Mouse (Mus musculus) midbrain, embryonic 13.5 days (tissue): ENCODE data around the gene Mfsd14a. TPM values are rescaled to one million over a fixed set of nuclear protein-coding genes. Genes with fewer than 3 reads are reported as not detected.

Experiments used
- ATAC-seq: fragments of 200-750 bp; cut with Nextera tagmentation; 2 replicates; pipeline ENCODE4 v1.8.0; 2017; ENCODE audit warnings: mild to moderate bottlenecking, moderate TSS enrichment, moderate library complexity
- H3K27ac ChIP-seq: fragments of 300-500 bp; sonication (generic); 2 replicates; pipeline ENCODE4 v1.5.1; 2015; ENCODE audit warnings: inconsistent platforms, mild to moderate bottlenecking, moderate library complexity
- H3K27me3 ChIP-seq: fragments of 300-500 bp; sonication (generic); 2 replicates; pipeline ENCODE4 v1.6.1; 2015; ENCODE audit warnings: mild to moderate bottlenecking, inconsistent platforms
- H3K36me3 ChIP-seq: fragments of 300-500 bp; sonication (generic); 2 replicates; pipeline ENCODE4 v1.6.1; 2015; ENCODE audit warnings: mild to moderate bottlenecking, inconsistent platforms
- H3K4me1 ChIP-seq: fragments of 300-500 bp; sonication (generic); replicated peaks from 2 replicates; pipeline ENCODE4 v1.6.1; 2015; ENCODE audit warnings: inconsistent platforms
- H3K4me2 ChIP-seq: fragments of 300-500 bp; sonication (generic); replicated peaks from 2 replicates; pipeline ENCODE4 v1.6.1; 2015; ENCODE audit warnings: moderate library complexity, mild to moderate bottlenecking, inconsistent platforms
- H3K4me3 ChIP-seq: fragments of 300-500 bp; sonication (generic); replicated peaks from 2 replicates; pipeline ENCODE4 v1.5.1; 2015; ENCODE audit warnings: mild to moderate bottlenecking, inconsistent platforms
- H3K9ac ChIP-seq: fragments of 300-500 bp; sonication (generic); replicated peaks from 2 replicates; pipeline ENCODE4 v1.6.1; 2015; ENCODE audit warnings: mild to moderate bottlenecking, inconsistent platforms
- H3K9me3 ChIP-seq: fragments of 300-500 bp; sonication (generic); 2 replicates; pipeline ENCODE4 v1.6.1; 2016; ENCODE audit warnings: mild to moderate bottlenecking, inconsistent platforms
- WGBS: fragments of 180-500 bp; shearing (Covaris S2); methylation state at CpG from one replicate; pipeline ENCODE4 v1.1.7; 2015; 5-methylcytosine and 5-hydroxymethylcytosine counted together
- polyA plus RNA-seq: library from polyadenylated mRNA; unstranded; fragments of >200 nt; fragmentation: Nextera tagmentation; extraction: Ambion mirVana; gene quantifications from 2 replicates; pipeline ENCODE4 v1.2.1, GENCODE M21; 2015

The Mfsd14a gene
- 65.4 and 67.9 TPM in 2 replicates for polyA plus RNA-seq

DNA sequence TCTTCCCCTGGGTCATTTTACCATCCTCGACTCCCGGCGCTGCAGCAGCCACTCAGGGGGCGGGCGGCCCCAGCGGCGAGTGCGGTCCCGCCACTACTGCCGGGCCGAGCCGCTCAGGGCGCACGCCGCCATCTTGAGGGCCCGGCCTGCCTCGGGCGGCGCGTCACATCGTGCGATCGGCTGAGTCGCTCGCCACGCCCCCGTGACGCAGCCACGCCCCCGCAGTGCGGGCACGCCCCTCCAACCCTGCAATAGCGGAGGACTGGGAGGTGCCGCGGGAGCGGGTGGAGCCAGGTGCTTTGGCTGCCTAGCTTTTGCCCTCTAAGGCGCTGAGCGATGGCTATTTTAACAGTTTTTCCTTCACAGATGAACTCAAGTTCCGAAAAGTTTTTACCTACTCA, at the start of gene Mfsd14a:
Gene Mfsd14a (minus strand): TSS at position 215 of the 401 bp plus-strand sequence.
- peak within 1 kb of the TSS; percentile 95 for H3K4me3 ChIP-seq
- under 1% methylated on average over 39 of the region's 39 CpGs for WGBS
- ATAC-seq: peak; percentile 99
- no peaks in the 10 kb centered on the region for H3K9me3 ChIP-seq
- no peaks in the 10 kb centered on the region for H3K36me3 ChIP-seq
- H3K27ac ChIP-seq: peak within 1 kb of the TSS; percentile 97
- H3K4me2 ChIP-seq: peak within 1 kb of the TSS; percentile 77
- peaks cover 33% of the 10 kb centered on the region for H3K4me1 ChIP-seq
- peak within 1 kb of the TSS; percentile 98 for H3K9ac ChIP-seq
- no peaks in the 10 kb centered on the region for H3K27me3 ChIP-seq

DNA sequence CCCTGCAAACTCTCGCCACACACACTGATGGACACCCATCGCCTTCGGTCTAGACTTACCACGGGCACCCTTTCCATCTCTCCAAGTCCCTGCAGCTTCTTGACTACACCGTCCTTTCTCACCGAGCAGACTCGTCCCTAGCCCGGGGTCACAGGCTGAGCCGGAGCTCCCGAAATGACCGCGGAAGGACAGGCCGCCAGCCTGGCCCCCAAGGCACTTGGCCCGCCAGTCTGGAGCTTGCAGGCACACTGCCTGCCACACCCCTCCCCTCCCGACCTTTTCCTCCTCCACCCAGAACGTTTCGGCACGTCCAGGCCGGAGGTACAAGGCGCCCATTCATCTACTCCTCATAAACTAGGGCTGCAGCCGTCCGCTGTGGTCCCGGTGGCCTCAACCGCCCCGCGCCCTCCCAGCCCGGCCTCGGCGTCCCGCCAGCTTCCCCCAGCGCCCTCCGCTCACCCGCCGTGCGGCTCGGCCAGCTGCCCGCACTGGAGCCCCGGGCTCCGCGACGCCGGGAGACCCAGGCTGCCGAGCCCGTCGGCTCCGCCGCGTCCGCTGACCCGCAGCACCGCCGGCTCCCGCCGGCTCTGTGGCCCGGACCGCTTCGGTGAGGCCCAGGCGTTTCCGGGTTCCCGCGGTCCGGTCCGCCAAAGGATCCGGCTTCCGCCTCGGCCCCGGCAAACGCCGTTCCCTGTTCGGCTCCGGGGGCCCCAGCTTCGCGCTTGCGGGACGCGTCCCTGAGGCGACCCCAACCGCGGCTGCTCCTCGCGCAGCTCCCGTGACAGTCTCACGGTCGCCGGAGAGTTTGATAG, 49.4 kb upstream of the Mfsd14a start:
- peaks cover 9% of the 10 kb centered on the region for H3K4me1 ChIP-seq
- H3K27me3 ChIP-seq: peaks cover 14% of the 10 kb centered on the region
- ATAC-seq: peak; percentile 88
- H3K4me3 ChIP-seq: peak overlapping the region; percentile 72
- WGBS: under 1% methylated on average over 63 of the region's 85 CpGs
- peak overlapping the region; percentile 76 for H3K4me2 ChIP-seq
- H3K27ac ChIP-seq: no peak overlapping the region; the same call in 1 of the 2 replicates
- peak overlapping the region; percentile 86 for H3K9ac ChIP-seq
- no peaks in the 10 kb centered on the region for H3K36me3 ChIP-seq
- no peaks in the 10 kb centered on the region for H3K9me3 ChIP-seq

DNA sequence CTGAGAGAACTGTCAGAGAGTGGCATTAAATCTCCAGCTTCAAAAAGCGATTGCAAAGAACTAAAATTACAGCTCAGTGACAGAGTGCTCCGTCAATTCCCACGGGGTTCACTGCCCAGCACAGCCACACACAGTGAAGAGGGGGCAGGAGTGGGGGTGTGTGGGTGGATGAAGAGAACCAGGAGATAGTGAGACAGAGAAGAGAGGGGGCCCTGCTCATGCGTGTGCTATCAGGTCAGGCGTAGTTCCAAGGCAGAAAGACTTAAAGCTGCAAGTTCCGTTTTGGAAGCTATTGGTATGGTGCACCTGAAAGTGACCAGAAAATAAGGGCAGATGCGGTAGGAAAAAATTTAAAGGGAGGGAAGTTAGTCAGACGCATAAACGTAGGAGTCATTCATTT, 48.5 kb upstream of the Mfsd14a start:
- peaks cover 1% of the 10 kb centered on the region; the same call in 1 of the 2 replicates for H3K36me3 ChIP-seq
- H3K4me2 ChIP-seq: peak overlapping the region; percentile 76
- no peak overlapping the region for H3K9ac ChIP-seq
- H3K4me3 ChIP-seq: peak overlapping the region; percentile 72
- H3K27ac ChIP-seq: no peak overlapping the region
- WGBS: 65% methylated on average over 9 of the region's 9 CpGs
- 0 out of 2 replicates have a peak, but pooled peaks have one; percentile 27 for ATAC-seq
- H3K4me1 ChIP-seq: peaks cover 9% of the 10 kb centered on the region
- no peaks in the 10 kb centered on the region for H3K9me3 ChIP-seq
- H3K27me3 ChIP-seq: peaks cover 14% of the 10 kb centered on the region

DNA sequence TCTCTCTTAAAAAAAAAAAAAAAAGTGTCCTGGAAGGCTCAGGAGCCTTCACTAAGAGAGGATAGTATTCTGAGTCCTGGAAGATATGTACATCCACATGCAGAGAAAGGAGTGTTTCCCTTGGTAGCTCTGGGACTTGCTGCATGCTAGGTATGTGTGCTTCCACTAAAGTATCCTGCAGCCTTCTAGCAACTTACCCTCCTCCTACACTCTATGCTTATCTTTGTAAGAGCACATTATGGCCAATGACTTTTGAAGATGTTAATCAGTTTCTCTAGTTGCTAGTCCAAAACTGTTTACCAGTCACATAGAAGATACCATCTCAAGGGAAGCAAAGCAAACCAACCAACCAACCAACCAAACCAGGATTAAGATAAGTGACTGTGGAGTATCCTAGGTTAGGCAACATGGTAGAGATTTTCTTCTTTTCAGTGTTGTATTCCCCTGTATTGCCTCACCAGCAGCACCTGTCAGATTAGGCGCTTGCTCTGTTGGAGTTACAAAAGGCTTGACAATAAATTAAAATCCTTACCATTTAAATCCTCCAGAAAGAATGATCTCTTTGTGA, 43.2 kb upstream of the Mfsd14a start:
- 68% methylated on average over 1 of the region's 1 CpGs for WGBS
- Histone ChIP-seq H3K4me1 (peaks cover under 1% of the 10 kb centered on the region; the same call in 1 of the 2 replicates), H3K27me3 (no peaks in the 10 kb centered on the region), H3K4me3 (no peak overlapping the region), H3K4me2 (no peak overlapping the region), H3K27ac (no peak overlapping the region), H3K9me3 (no peaks in the 10 kb centered on the region), H3K36me3 (peaks cover 5% of the 10 kb centered on the region; the same call in 1 of the 2 replicates), H3K9ac (no peak overlapping the region)
- no peak for ATAC-seq

DNA sequence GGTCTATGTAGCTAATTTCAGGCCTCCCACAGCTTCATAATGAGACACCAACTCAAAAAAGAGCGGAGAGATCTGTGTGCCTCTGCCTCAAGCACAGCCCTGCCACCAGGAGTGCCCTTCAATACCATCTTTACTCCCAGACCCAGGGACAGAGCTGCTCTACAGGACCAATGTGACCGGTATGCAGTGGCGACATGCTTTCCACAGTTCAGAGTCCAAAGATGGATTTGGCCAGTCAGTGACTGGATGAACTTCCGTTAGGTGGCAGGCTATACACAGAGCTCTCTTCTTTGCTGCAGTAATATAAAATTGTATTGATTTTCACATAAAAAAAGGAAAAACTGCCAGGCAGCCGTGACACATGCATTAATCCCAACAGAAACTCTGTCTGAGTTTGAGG, 41.4 kb upstream of the Mfsd14a start:
- 92% methylated on average over 5 of the region's 5 CpGs for WGBS
- no peaks in the 10 kb centered on the region for H3K9me3 ChIP-seq
- H3K27me3 ChIP-seq: no peaks in the 10 kb centered on the region
- ATAC-seq: no peak
- H3K4me1 ChIP-seq: no peaks in the 10 kb centered on the region
- no peak overlapping the region for H3K9ac ChIP-seq
- no peak overlapping the region for H3K4me2 ChIP-seq
- no peak overlapping the region for H3K27ac ChIP-seq
- H3K4me3 ChIP-seq: no peak overlapping the region
- peaks cover 5% of the 10 kb centered on the region; the same call in 1 of the 2 replicates for H3K36me3 ChIP-seq

DNA sequence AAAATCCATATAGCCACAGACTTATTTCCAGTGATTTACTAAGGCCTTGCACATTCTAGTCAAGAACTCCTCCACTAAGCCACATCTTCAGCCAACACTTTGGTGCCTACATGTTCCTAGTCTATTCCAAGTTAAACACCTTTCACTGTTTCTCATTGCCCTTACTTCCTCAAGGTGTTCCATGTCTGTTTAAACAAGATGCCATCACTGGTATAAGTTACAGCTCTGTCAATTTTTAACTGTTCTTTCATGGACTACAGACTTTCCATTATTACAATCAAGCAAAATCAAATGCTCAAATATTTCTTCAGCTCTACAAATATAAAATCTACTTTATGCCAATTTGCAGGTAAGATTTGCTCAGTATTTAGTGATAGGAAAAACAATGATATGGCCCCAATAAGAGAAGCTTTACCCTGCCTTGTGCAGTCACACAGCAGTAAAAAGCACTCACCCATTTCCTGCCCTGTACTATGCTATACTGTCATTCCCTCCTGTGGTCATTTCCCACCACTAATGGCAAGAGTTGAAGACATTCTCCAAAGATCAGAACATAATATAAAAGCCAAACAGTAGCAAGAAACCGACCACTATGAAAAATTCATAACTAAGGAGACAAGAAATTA, 40.3 kb upstream of the Mfsd14a start:
- H3K36me3 ChIP-seq: peaks cover 5% of the 10 kb centered on the region; the same call in 1 of the 2 replicates
- H3K9ac ChIP-seq: no peak overlapping the region
- H3K4me1 ChIP-seq: no peaks in the 10 kb centered on the region
- no peaks in the 10 kb centered on the region for H3K9me3 ChIP-seq
- 85% methylated on average over 1 of the region's 1 CpGs for whole genome bisulfite sequencing
- H3K4me3 ChIP-seq: no peak overlapping the region
- H3K27ac ChIP-seq: no peak overlapping the region
- H3K4me2 ChIP-seq: no peak overlapping the region
- H3K27me3 ChIP-seq: no peaks in the 10 kb centered on the region
- ATAC-seq: no peak

DNA sequence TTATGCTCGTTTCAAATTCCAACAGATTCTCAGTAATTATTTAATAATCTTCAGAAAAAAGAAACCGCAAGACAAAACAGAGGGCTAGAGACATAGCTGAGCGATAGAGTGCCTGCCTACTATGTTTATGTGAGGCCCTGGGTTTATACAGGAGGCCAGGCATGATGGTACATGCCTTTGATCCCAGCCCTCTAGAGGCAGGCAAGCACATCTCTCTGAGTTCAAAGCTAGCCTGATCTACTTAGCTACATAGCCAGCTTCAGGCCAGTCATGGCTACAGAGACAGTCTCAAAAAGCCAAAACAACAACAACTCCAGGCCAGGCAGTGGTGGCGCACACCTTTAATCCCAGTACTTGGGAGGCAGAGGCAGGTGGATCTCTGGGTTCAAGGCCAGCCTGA, 39.1 kb upstream of the Mfsd14a start:
- no peaks in the 10 kb centered on the region for H3K9me3 ChIP-seq
- H3K4me2 ChIP-seq: no peak overlapping the region
- H3K4me1 ChIP-seq: no peaks in the 10 kb centered on the region
- no peaks in the 10 kb centered on the region for H3K27me3 ChIP-seq
- no peak overlapping the region for H3K4me3 ChIP-seq
- H3K36me3 ChIP-seq: peaks cover 5% of the 10 kb centered on the region; the same call in 1 of the 2 replicates
- no peak for ATAC-seq
- 91% methylated on average over 4 of the region's 4 CpGs for WGBS
- no peak overlapping the region for H3K27ac ChIP-seq
- no peak overlapping the region for H3K9ac ChIP-seq

DNA sequence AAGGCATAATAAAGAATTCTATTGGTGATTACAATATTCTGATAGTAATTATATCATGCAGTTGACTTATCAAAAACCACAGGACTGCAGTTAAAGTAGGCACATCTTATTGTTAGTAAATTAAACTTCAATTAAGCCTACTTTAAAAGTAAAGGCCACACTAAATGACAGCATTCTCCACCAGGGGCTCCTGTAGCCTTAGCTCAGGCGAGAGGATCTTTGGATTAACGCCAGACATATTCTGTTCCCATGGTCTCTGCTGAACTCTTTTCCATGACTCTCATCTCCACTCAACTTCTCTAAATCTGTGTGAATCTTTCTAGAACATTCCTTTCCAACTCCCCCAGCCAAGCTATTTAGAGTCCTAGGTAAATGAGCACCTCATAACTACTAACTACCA, 36.3 kb upstream of the Mfsd14a start:
- no peaks in the 10 kb centered on the region for H3K4me1 ChIP-seq
- no peak overlapping the region for H3K4me2 ChIP-seq
- H3K27me3 ChIP-seq: no peaks in the 10 kb centered on the region
- no peak overlapping the region for H3K27ac ChIP-seq
- no peaks in the 10 kb centered on the region for H3K9me3 ChIP-seq
- H3K36me3 ChIP-seq: no peaks in the 10 kb centered on the region
- WGBS: 82% methylated on average over 2 of the region's 2 CpGs
- H3K4me3 ChIP-seq: no peak overlapping the region
- H3K9ac ChIP-seq: no peak overlapping the region
- ATAC-seq: no peak

DNA sequence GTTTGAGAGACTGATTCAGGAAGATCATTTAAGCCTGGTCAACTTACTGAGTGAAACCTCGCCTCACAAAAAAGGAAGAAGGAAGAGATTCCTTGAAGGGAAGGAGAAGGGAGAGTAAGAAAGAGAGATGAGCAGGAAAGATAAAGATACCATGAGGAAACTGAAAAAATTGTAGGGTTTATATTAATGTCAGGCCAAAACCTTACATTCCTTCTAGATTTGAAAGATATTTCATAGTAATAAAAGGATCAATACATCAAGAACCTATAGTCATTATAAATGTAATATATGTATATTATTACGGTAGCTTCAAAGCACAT, 33.1 kb upstream of the Mfsd14a start:
- H3K4me3 ChIP-seq: no peak overlapping the region
- H3K9ac ChIP-seq: no peak overlapping the region
- no peaks in the 10 kb centered on the region for H3K9me3 ChIP-seq
- H3K4me1 ChIP-seq: no peaks in the 10 kb centered on the region
- H3K27ac ChIP-seq: no peak overlapping the region
- no peaks in the 10 kb centered on the region for H3K27me3 ChIP-seq
- H3K36me3 ChIP-seq: no peaks in the 10 kb centered on the region
- WGBS: 95% methylated on average over 2 of the region's 2 CpGs
- ATAC-seq: no peak
- no peak overlapping the region for H3K4me2 ChIP-seq

DNA sequence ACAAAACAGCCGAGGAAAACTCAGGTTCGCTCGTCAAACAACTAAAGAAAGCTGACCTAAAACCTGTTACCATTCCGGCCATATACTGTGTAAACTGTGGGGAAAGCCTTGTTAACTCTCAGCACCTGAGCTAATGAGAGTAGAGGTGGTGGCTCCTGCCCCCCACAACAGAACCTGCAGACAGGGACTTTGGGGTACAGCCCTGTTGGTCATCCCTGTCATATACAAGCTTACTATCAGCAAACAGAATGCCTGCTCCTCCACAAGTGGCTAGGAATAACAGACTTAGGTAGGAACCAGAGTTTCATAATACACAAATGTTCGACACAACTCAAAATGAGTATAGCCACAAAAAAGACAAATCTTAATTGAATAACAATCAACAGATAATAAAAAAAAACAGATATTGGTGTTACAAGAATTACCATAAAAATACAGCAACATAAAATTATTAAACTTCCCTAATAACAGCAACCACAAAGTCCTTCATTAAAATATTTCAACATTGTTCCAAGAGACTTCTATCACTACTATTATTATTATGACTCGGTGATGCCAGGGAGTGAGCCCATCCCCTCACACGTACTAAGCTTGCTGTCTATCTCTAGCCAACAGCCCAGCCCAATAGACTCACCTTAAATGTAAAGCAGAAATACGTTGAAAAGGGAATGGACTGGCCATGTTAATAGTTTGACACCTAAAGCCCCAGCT, 32.6 kb upstream of the Mfsd14a start:
- WGBS: 91% methylated on average over 8 of the region's 8 CpGs
- Histone ChIP-seq H3K4me3 (no peak overlapping the region), H3K9ac (no peak overlapping the region), H3K27me3 (no peaks in the 10 kb centered on the region), H3K36me3 (no peaks in the 10 kb centered on the region), H3K9me3 (no peaks in the 10 kb centered on the region), H3K4me2 (no peak overlapping the region), H3K4me1 (no peaks in the 10 kb centered on the region), H3K27ac (no peak overlapping the region)
- ATAC-seq: no peak

DNA sequence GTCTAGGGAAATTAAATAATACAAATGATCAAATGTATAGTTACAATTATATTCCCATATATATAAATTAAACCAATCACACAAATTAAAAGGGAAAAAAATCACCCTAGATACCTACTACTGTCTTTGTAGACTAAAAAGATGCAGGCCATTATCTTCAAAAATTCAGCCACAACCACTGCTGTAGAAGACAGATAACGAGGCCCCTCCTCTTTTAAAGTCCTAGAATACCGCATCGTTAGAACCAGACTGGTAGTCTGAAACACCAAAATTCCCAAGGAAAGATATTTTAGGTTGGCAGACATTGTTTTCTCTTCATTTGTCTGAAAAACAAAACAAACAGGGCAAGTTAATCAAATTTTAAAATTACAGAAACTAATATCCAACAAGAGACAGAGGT, 31.8 kb upstream of the Mfsd14a start:
- no peak overlapping the region for H3K27ac ChIP-seq
- H3K4me3 ChIP-seq: no peak overlapping the region
- no peaks in the 10 kb centered on the region for H3K27me3 ChIP-seq
- no peak overlapping the region for H3K4me2 ChIP-seq
- ATAC-seq: no peak
- H3K9ac ChIP-seq: no peak overlapping the region
- no peaks in the 10 kb centered on the region for H3K9me3 ChIP-seq
- H3K4me1 ChIP-seq: no peaks in the 10 kb centered on the region
- 87% methylated on average over 3 of the region's 3 CpGs for WGBS
- H3K36me3 ChIP-seq: no peaks in the 10 kb centered on the region

DNA sequence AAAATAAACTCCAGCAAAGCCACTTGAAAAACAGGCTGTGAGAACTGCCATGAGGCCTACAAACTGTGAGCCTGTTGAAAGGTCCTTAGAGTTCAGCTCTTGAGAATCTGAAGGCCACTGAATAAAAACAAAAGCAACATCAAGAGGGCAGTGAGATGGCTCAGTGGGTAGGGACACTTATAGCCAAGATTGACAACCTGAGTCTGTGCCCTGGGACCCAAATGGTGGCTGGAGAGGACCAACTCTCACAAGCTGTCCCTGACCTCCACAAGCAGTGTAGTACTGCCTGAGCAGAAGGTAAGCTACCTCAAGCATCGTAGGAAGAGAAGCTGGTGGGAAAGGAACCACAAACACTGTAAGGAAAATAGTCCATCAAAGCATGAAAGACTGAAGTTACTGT, 18.7 kb upstream of the Mfsd14a start, which contains the start of gene Gm43191:
Gene Gm43191 (minus strand): TSS at position 101 of the 400 bp plus-strand sequence.
- no peak within 1 kb of the TSS for H3K4me2 ChIP-seq
- no peaks in the 10 kb centered on the region for H3K9me3 ChIP-seq
- no peak within 1 kb of the TSS for H3K27ac ChIP-seq
- no peak within 1 kb of the TSS for H3K4me3 ChIP-seq
- H3K9ac ChIP-seq: no peak within 1 kb of the TSS
- no peaks in the 10 kb centered on the region for H3K4me1 ChIP-seq
- ATAC-seq: no peak
- 93% methylated on average over 1 of the region's 1 CpGs for WGBS
- H3K27me3 ChIP-seq: no peaks in the 10 kb centered on the region
- H3K36me3 ChIP-seq: 0 out of 2 replicates have a peak, but pooled peaks cover 6% of the 10 kb centered on the region
